Mouse (Mus musculus) neural tube, embryonic 11.5 days (tissue): Measurements from ENCODE around the gene Bcl11b. TPM values are rescaled to one million over a fixed set of nuclear protein-coding genes. Genes with fewer than 3 reads are reported as not detected.

ENCODE experiments used
- polyA plus RNA-seq: library from polyadenylated mRNA; unstranded; fragments of >200 nt; fragmentation: Nextera tagmentation; extraction: Ambion mirVana; gene quantifications from 2 replicates; pipeline ENCODE4 v1.2.1, GENCODE M21; 2014

The Bcl11b gene
- polyA plus RNA-seq, 1 experiment from 2014 or later = 9.4 TPM

Other genes starting within 250 kb of the Bcl11b start
- gene Setd3, start 175.7 kb upstream of the Bcl11b start, polyA plus RNA-seq = 86.5 and 91.6 TPM in 2 replicates
- gene Ccnk, start 176.0 kb upstream of the Bcl11b start, polyA plus RNA-seq = 6.0 and 6.9 TPM in 2 replicates